Mouse (Mus musculus) forebrain, embryonic 16.5 days (tissue): Measurements from ENCODE around the gene Rtn4rl1. TPM values are rescaled to one million over a fixed set of nuclear protein-coding genes. Genes with fewer than 3 reads are reported as not detected.

Experiments used
- ATAC-seq: fragments of 200-750 bp; cut with Nextera tagmentation; 2 replicates; pipeline ENCODE4 v1.8.0; 2017; ENCODE audit warnings: mild to moderate bottlenecking, moderate library complexity
- H3K27ac ChIP-seq: fragments of 300-500 bp; sonication (generic); 2 replicates; pipeline ENCODE4 v1.5.1; 2014; ENCODE audit warnings: low read length, control low read depth
- H3K27me3 ChIP-seq: fragments of 300-500 bp; sonication (generic); replicated peaks from 2 replicates; pipeline ENCODE4 v1.6.1; 2014; ENCODE audit warnings: low read length; ENCODE audit not compliant: control insufficient read depth, insufficient read depth
- H3K36me3 ChIP-seq: fragments of 300-500 bp; sonication (generic); 2 replicates; pipeline ENCODE4 v1.6.1; 2014; ENCODE audit not compliant: control insufficient read depth, insufficient read depth
- H3K4me1 ChIP-seq: fragments of 300-500 bp; sonication (generic); replicated peaks from 2 replicates; pipeline ENCODE4 v1.6.1; 2014; ENCODE audit warnings: low read length; ENCODE audit not compliant: control insufficient read depth, insufficient read depth
- H3K4me2 ChIP-seq: fragments of 300-500 bp; sonication (generic); 2 replicates; pipeline ENCODE4 v1.6.1; 2014; ENCODE audit warnings: mild to moderate bottlenecking, low read length, control low read depth
- H3K4me3 ChIP-seq: fragments of 300-500 bp; sonication (generic); replicated peaks from 2 replicates; pipeline ENCODE4 v1.5.1; 2014; ENCODE audit warnings: mild to moderate bottlenecking, low read length, control low read depth
- H3K9ac ChIP-seq: fragments of 300-500 bp; sonication (generic); replicated peaks from 2 replicates; pipeline ENCODE4 v1.6.1; 2014; ENCODE audit warnings: low read depth, low read length, control low read depth
- H3K9me3 ChIP-seq: fragments of 300-500 bp; sonication (generic); 2 replicates; pipeline ENCODE4 v1.6.1; 2016; ENCODE audit warnings: low read length; ENCODE audit not compliant: control insufficient read depth
- WGBS: fragments of 180-500 bp; shearing (Covaris S2); extraction: QIAGEN DNeasy Blood & Tissue Kit; methylation state at CpG from one replicate; pipeline ENCODE4 v1.1.7; 2014; 5-methylcytosine and 5-hydroxymethylcytosine counted together
- microRNA counts: library from miRNA; unstranded; fragments of <30 nt; microRNA quantifications from one replicate; lab custom pipeline; 2016
- microRNA-seq: library from miRNA; unstranded; fragments of <30 nt; microRNA quantifications from one replicate; pipeline ENCODE4, GENCODE M21; 2017
- polyA plus RNA-seq: library from polyadenylated mRNA; unstranded; fragments of >200 nt; fragmentation: Nextera tagmentation; extraction: Ambion mirVana; gene quantifications from 2 replicates; pipeline ENCODE4 v1.2.1, GENCODE M21; 2015

Gene Rtn4rl1
- polyA plus RNA-seq, 1 experiment from 2014 or later, result 6.3 TPM

GRCm38 (mm10) chr11:75299786-75300185 is 106.2 kb downstream of the Rtn4rl1 start:
- no peak overlapping the region; the same call in 1 of the 2 replicates for H3K27ac ChIP-seq
- H3K4me1 ChIP-seq, result peaks cover 4% of the 10 kb centered on the region; the same call in 1 of the 2 replicates
- H3K27me3 ChIP-seq, result no peaks in the 10 kb centered on the region
- H3K4me2 ChIP-seq, result no peak overlapping the region
- H3K36me3 ChIP-seq, result peaks cover 10% of the 10 kb centered on the region; the same call in 1 of the 2 replicates
- 42% methylated on average over 10 of the region's 10 CpGs for WGBS
- H3K4me3 ChIP-seq, result no peak overlapping the region
- no peak overlapping the region for H3K9ac ChIP-seq
- no peaks in the 10 kb centered on the region for H3K9me3 ChIP-seq
- ATAC-seq, result peak; percentile 45; the same call in 1 of the 2 replicates

- no peak overlapping the region for H3K4me2 ChIP-seq
- H3K27ac ChIP-seq, result no peak overlapping the region
- ATAC-seq, result no peak
- H3K36me3 ChIP-seq, result peaks cover 10% of the 10 kb centered on the region; the same call in 1 of the 2 replicates
- H3K9me3 ChIP-seq, result no peaks in the 10 kb centered on the region
- H3K9ac ChIP-seq, result no peak overlapping the region
- no peaks in the 10 kb centered on the region for H3K27me3 ChIP-seq
- no peak overlapping the region for H3K4me3 ChIP-seq
- peaks cover 3% of the 10 kb centered on the region; the same call in 1 of the 2 replicates for H3K4me1 ChIP-seq
- 86% methylated on average over 9 of the region's 9 CpGs for WGBS
Observed at GRCm38 (mm10) chr11:75300954-75301353, 107.4 kb downstream of the Rtn4rl1 start.

- Histone ChIP-seq H3K27ac (no peak overlapping the region), H3K27me3 (no peaks in the 10 kb centered on the region), H3K4me3 (no peak overlapping the region), H3K4me1 (peaks cover under 1% of the 10 kb centered on the region; the same call in 1 of the 2 replicates), H3K9me3 (no peaks in the 10 kb centered on the region), H3K4me2 (no peak overlapping the region), H3K36me3 (peaks cover 12% of the 10 kb centered on the region), H3K9ac (no peak overlapping the region)
- no peak for ATAC-seq
- 79% methylated on average over 9 of the region's 9 CpGs for WGBS
Observed at GRCm38 (mm10) chr11:75304797-75305196, 111.2 kb downstream of the Rtn4rl1 start.

GRCm38 (mm10) chr11:75308650-75309049 is 115.1 kb downstream of the Rtn4rl1 start:
- Histone ChIP-seq H3K36me3 (peaks cover 17% of the 10 kb centered on the region), H3K4me1 (no peaks in the 10 kb centered on the region), H3K27me3 (no peaks in the 10 kb centered on the region), H3K4me2 (no peak overlapping the region), H3K9ac (no peak overlapping the region), H3K27ac (no peak overlapping the region), H3K9me3 (no peaks in the 10 kb centered on the region), H3K4me3 (no peak overlapping the region)
- ATAC-seq, result no peak
- WGBS, result 72% methylated on average over 4 of the region's 4 CpGs

- Histone ChIP-seq H3K36me3 (peaks cover 19% of the 10 kb centered on the region), H3K4me2 (no peak overlapping the region), H3K9me3 (no peaks in the 10 kb centered on the region), H3K27ac (no peak overlapping the region), H3K4me1 (no peaks in the 10 kb centered on the region), H3K9ac (no peak overlapping the region), H3K27me3 (no peaks in the 10 kb centered on the region), H3K4me3 (no peak overlapping the region)
- no peak for ATAC-seq
- WGBS, result 91% methylated on average over 8 of the region's 8 CpGs
Observed at GRCm38 (mm10) chr11:75310813-75311212, 117.2 kb downstream of the Rtn4rl1 start.

- no peaks in the 10 kb centered on the region for H3K9me3 ChIP-seq
- no peak overlapping the region for H3K27ac ChIP-seq
- no peaks in the 10 kb centered on the region for H3K4me1 ChIP-seq
- no peaks in the 10 kb centered on the region for H3K27me3 ChIP-seq
- H3K36me3 ChIP-seq, result peaks cover 19% of the 10 kb centered on the region
- no peak for ATAC-seq
- H3K4me3 ChIP-seq, result no peak overlapping the region
- no peak overlapping the region for H3K9ac ChIP-seq
- H3K4me2 ChIP-seq, result no peak overlapping the region
- WGBS, result 83% methylated on average over 6 of the region's 6 CpGs
Observed at GRCm38 (mm10) chr11:75311751-75312150, 118.2 kb downstream of the Rtn4rl1 start.

- Histone ChIP-seq H3K4me3 (no peak overlapping the region), H3K36me3 (peaks cover 19% of the 10 kb centered on the region), H3K9ac (no peak overlapping the region), H3K27ac (no peak overlapping the region), H3K9me3 (no peaks in the 10 kb centered on the region), H3K4me2 (no peak overlapping the region), H3K4me1 (0 out of 2 replicates have a peak, but pooled peaks cover 5% of the 10 kb centered on the region), H3K27me3 (no peaks in the 10 kb centered on the region)
- no peak for ATAC-seq
- 77% methylated on average over 8 of the region's 8 CpGs for WGBS
Observed at GRCm38 (mm10) chr11:75313834-75314233, 120.3 kb downstream of the Rtn4rl1 start.

MicroRNAs encoded within 50 kb of the gene (microRNA counts, 519-probe panel; counts per million panel counts)
- microRNA mmu-miR-132 (lab: Ali Mortazavi, UCI) (3,171 counts per million, percentile 80 among the panel's probes with 10 or more counts), microRNA mmu-miR-212 (lab: Ali Mortazavi, UCI) (1,710 counts per million, percentile 18 among the panel's probes with 10 or more counts)

Small RNA genes lying within 50 kb of the gene (microRNA-seq; reads per million reads assigned to microRNA genes)
- gene Mir132, result 898 reads per million, percentile 79 among the genes with 10 or more reads in this experiment
- gene Mir212, result 54.2 reads per million, percentile 45 among the genes with 10 or more reads in this experiment

Other genes starting within 250 kb of the Rtn4rl1 start
- gene Hic1, start 24.3 kb upstream of the Rtn4rl1 start, polyA plus RNA-seq, result 1.2 and 2.3 TPM in 2 replicates
- gene Ovca2, start 14.9 kb upstream of the Rtn4rl1 start, polyA plus RNA-seq, result 18.0 and 20.8 TPM in 2 replicates
- gene Dph1, start 2.5 kb upstream of the Rtn4rl1 start, polyA plus RNA-seq, result 15.4 and 16.1 TPM in 2 replicates
- gene Rpa1, start 154.5 kb downstream of the Rtn4rl1 start, polyA plus RNA-seq, result 67.1 and 71.5 TPM in 2 replicates
- gene Smyd4, start 154.7 kb downstream of the Rtn4rl1 start, polyA plus RNA-seq, result 15.0 and 19.0 TPM in 2 replicates
- gene Serpinf1, start 228.9 kb downstream of the Rtn4rl1 start, polyA plus RNA-seq, result 24.3 and 44.3 TPM in 2 replicates
- gene Serpinf2, start 245.8 kb downstream of the Rtn4rl1 start, polyA plus RNA-seq, result not detected in 2 replicates